Mouse (Mus musculus) hematopoietic stem cell, adult 5-6 weeks (primary cell): Measurements from ENCODE around the gene 6430548M08Rik. TPM values are rescaled to one million over a fixed set of nuclear protein-coding genes. Genes with fewer than 3 reads are reported as not detected.
A peak's percentile ranks its signal among the peaks of the same experiment; 100 is the strongest.

Experiments used
- ATAC-seq, 2 experiments: fragments of 125-278 bp in 1 of 2; replicated peaks in 1 of 2; 2 replicates each; pipeline ENCODE4 v1.8.0; 2016 to 2017; ENCODE audit warnings: inconsistent platforms in 2 of 2, mild to moderate bottlenecking in 2 of 2, moderate number of reproducible peaks in 2 of 2, low read depth in 1 of 2, moderate TSS enrichment in 1 of 2; ENCODE audit not compliant: low FRiP score in 2 of 2, poor library complexity in 2 of 2, severe bottlenecking in 2 of 2, insufficient read depth in 1 of 2, low TSS enrichment in 1 of 2
- total RNA-seq: library from RNA; stranded (forward); fragments of 172-1452, 232-1000 nt; gene quantifications from 2 replicates; pipeline ENCODE4 v1.2.3, GENCODE M21; 2017

Gene 6430548M08Rik
- total RNA-seq, 1 experiment from 2014 or later: 4.9 TPM

DNA sequence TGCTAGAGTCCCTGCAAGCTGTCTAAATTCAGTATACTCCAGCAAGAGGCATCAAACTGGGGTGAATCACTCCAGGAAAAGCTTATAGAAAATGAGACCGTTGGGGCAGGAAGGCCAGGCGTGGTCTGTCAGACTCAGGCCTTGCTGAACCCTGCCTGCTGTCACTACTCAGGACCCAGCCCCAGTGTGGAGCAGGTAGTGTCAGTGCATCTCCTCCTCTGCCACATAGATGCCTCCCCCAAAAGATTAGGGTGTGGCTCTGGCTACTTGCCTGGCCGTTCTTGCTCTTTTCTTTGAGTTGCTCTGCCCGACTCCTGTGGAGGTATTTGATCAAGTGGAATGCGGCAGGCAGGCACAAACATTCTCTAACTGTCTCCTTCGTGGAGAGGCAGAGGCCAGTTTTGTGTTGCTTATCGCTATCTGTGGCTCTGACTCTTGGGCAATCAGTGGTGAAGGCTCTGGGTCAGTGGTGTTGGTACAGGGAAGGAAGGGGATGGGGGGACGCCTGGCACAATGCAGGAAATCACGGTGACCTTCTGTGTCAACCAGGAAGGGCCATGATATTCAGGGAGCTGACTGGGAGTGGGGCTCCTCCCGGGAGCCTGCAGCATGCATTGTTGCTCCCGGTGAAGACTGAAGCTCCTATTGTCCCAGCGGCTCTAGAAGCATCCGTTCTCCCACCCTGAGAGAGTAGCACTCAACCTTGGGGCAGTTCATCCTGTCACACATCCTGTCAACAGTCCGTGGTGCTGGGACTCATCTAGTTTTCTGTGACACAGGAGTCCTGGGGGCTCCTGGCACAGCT lies 12.6 kb downstream of the 6430548M08Rik start:
- ATAC-seq: no peak

DNA sequence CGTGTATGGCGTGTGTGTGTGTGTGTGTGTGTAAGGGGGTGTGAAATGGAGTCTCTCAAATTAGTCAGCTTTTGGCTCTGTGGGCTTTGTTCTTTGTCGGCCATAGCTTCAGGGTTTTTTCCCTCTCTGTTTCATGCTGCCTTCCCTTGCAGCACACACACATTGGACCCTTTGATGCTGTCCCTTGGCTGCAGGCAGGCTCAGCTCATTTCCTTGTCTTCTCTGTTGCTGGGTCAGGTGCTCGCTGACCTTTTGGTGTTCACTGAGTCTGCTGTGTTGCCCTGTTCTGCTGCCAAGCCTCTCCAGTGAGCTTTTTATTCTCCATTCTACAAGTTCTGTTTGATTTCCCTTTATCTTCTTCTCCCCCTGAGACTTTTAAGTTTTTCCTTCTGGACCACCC lies 15.6 kb downstream of the 6430548M08Rik start:
- ATAC-seq: no peak

- ATAC-seq: peak; percentile 93 to 95
Measured at GRCm38 (mm10) chr8:120131158-120131557, 17.2 kb downstream of the 6430548M08Rik start.

- ATAC-seq: no peak
Measured at GRCm38 (mm10) chr8:120133169-120133568, 19.2 kb downstream of the 6430548M08Rik start.

GRCm38 (mm10) chr8:120135687-120136086 lies 21.7 kb downstream of the 6430548M08Rik start:
- ATAC-seq: no peak

- no peak for ATAC-seq
Measured at GRCm38 (mm10) chr8:120136618-120137017, 22.7 kb downstream of the 6430548M08Rik start.

DNA sequence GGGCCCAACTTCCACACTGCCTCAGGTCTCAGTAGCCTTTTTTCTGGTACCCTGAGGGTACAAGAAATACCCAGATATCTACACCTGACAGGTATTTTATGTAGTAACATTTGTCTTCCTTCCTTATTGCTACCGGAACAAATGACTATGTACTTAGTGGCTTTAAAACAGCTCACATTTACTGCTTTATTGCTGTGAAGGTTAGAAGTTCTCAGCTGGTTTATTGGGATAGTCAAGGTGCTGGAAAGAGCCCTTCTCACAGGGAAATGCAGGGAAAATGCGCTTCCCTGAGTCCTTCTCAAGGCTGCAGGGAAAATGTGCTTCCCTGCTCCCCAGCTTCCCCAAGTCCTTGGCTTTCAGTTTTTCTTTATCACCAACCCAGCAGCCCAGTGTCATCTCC lies 25.0 kb downstream of the 6430548M08Rik start:
- no peak for ATAC-seq

DNA sequence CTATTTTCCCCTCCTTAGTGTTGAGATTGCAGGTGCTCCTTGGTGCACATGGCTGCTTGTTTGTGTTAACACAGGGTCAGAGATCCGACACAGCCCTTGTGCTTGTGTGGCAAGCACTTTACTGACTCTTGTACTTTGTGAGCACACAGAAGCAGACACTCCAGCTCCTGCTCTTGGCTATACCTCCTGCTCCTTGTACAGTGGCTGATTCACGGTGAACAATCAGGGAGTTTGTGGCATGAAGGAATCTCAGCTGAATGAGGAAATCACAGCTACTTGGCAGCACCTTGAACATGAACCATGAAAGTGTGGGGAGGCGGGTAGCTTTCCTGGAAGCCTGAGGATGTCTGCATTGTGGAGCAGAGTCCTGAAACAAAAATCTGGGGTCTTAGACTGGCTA lies 26.8 kb downstream of the 6430548M08Rik start:
- ATAC-seq: no peak

DNA sequence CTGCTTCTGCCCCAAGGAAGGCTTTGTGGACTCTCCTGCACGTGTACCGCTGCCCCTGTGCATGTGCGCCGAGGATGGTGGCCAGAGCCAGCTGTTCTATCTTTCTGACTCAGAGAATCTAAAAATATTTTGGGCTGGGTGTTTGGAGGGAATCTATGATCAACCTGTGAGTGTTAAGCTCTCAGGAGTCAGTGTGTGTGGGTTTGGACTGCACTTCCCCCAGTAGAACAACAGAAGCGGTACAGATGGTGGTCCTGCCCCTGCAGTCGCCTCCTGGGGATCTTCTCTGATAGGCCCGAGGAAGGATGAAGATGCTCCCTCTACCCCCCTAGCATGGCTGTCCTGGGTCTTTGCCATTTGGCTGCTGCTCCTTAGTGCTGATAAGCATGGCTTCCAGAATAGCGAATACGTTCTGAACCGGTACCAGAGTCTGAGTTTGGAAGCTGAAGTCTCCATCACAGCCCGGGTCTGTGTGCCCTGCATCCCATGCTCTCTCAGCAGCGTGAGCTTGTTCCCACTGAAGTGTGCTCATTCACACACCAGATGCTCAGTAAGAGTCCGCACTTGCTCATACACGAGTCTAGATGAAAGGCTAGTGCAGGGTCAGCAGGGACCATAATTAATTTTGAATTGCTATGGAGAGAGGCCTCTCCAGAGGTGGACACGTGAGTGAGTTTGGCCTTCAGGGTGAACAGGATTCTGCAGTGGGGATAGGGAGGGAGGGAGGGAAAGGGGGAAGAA lies 30.1 kb downstream of the 6430548M08Rik start:
- ATAC-seq: no peak

- no peak for ATAC-seq
Measured at GRCm38 (mm10) chr8:120144652-120145301, 30.8 kb downstream of the 6430548M08Rik start.

DNA sequence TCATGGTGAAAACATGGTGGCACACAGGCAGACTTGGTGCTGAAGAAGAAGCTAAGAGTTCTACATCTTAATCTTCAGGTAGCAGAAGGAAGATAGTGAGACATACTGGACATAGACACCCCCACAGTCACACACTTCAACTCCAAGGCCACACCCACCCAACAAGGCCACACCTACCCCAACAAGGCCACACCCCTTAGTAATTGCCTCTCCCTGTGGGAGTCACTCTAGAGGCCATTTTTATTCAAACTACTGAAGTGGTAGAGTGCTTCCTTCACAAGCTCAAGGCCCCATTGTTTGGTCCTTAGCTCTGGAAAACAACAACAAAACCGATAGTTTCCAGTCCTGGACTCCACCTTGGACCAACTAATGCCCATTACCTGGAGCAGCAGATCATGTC lies 32.1 kb downstream of the 6430548M08Rik start:
- no peak for ATAC-seq

DNA sequence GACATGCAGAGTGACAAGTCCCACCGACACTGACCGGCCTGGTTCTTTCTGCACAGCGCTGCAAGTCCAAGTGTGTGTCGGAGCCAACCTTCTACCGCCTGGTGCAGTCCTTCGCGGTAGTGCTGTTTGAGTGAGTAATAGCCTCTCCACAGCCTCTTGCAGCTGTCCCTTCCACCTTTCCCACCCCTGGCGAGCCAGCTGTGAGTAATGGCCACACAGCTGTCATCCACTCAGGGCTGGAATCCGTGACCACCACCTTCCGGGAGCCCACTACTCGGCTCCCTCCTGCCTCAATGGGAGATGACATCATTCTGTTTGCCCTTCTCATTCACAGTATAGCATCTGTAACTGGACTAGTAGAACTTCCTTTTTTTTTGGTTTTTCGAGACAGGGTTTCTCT lies 36.1 kb downstream of the 6430548M08Rik start:
- no peak for ATAC-seq

- ATAC-seq: no peak
Measured at GRCm38 (mm10) chr8:120151151-120151550, 37.2 kb downstream of the 6430548M08Rik start.

- peak; percentile 72 to 83 for ATAC-seq
Measured at GRCm38 (mm10) chr8:120152636-120153035, 38.7 kb downstream of the 6430548M08Rik start.

DNA sequence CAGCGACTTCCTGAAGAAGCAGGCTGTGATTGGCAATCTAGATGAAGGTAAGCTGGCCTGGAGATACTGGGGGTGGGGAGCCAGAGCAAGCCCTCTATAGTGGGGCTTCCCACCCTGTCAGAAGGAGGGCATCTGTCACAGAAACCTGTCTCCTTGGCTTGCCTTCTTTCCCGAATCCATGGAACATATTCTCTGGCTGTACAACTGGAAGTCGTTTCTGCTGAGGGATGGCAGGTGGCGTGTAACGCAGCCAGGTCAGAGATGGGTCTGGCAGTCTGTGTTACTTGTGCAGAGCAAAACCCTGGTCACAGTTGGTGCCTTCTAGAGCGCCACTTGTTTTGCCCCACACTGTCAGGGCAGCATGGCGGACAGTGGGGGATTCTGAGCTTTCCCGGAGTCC lies 46.4 kb downstream of the 6430548M08Rik start:
- no peak for ATAC-seq

DNA sequence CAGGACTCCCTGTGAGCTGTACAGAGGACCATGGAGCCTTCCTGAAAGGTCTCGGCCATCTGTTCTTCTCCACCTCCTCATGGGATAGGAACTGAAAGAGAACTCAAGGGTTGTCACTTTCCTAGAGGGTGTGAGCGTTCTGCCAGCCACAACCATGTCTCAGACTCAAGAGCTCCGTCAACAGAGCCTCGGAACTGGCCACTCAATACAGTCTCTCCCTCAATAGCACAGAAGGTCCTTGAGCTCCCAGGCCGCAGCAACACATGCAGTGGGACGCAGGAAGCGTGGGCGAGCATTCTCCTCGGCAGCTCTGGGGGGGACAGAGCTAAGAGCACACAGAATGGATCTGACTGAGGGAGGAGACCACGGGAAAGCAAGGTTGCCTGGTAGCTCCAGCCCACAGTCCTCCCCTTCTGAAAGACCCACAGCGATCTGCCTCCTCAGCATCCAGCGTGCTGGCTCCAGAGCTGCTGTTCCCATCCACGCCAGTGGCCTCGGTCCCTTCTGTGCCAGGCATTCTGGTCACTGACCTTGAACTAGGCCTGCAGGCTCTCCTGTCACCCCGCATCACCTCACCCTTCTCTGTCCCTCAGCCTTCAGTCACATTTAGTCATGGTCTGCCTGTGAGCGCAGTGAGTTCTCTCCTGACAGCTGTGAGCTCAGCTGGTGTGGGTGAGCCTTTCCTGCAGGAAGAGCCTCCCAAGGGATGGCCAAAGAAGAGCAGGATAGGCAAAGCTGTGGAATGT lies 47.9 kb downstream of the 6430548M08Rik start:
- ATAC-seq: no peak

DNA sequence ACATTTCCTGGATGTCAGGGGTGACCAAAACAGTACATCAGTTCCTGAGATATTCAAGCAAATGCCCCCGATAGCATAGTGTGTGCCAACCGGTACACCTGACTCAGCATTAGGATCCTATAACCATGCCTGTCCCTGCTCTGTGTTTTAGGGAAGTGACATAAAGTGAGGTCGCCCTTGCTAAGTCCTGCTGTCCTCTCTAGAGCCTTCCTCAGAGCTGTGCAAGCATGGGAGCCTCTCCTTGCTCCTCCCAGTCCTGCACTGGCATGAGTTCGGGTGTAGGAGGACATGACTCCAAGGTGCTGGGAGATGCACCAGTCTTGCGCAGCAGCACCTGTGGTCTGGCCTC lies 48.4 kb downstream of the 6430548M08Rik start:
- peak in 1 of 2 experiments; percentile 36; a peak in 2 of 4 replicates for ATAC-seq

- ATAC-seq: no peak
Measured at GRCm38 (mm10) chr8:120163376-120163775, 49.4 kb downstream of the 6430548M08Rik start.
